18 mouse cellular contexts compared by ENCODE assay signal in the genomic region with DNA sequence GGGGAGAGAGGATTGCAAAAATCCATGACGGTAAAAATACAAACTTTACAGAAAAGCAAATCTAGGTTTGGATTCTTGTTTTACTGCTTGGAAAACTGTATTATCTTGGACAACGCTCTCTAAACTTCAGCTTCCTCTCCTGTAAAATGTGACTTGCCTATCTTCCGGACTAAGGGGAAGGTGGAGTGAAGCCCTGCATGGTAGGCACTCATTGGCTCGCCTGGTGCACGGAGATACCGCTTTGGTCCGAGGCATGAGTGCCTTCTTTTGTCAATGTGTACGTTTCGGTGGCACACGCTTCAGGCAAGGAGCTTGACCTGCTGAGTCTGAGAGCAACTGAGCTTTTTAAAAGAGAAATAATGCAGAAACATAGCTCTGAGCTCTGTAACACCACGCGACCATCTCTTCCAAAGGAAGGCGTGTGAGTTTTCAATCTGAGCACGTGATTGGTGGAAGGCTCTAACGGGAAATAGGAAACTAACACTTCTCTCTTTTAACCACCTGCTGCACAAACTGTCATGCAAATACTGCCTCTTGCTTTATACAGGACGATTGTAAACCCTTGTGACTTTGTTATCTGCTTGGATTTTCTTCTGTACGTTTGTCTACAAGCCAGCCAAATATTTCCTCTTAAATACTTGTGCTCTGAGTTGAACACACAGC. TPM values are rescaled to one million over a fixed set of nuclear protein-coding genes. Genes with fewer than 3 reads are reported as not detected.
A peak's percentile ranks its signal among the peaks of the same experiment; 100 is the strongest.
DNase-seq lines count a peak whose midpoint lies in the region; ATAC-seq and TF ChIP-seq lines count a peak whose summit lies in the region.
"Had no signal": no experiment of that assay in that cellular context is flagged by ENCODE, and none has a peak within 500 bp of the region (broad histone marks: within the 10 kb centered on the region; RNA-seq: fewer than 3 reads in every experiment).

No protein-coding gene starts in this region.

- H3K9ac ChIP-seq in heart, embryonic 12.5 days = no peak overlapping the region
- no peak overlapping the region for H3K9ac ChIP-seq in lung, postnatal 0 days (replicated peaks; ENCODE audit: low read depth)
- H3K9ac ChIP-seq: embryonic facial prominence, embryonic 15.5 days; forebrain, embryonic 12.5 days had no signal

- H3K4me1 ChIP-seq in heart, embryonic 12.5 days (replicated peaks) = peaks cover 8% of the 10 kb centered on the region
- H3K4me1 ChIP-seq in lung, postnatal 0 days (ENCODE audit: insufficient read depth, low read depth, low read length) = no peaks in the 10 kb centered on the region
- no peaks in the 10 kb centered on the region for H3K4me1 ChIP-seq in lung, adult 2 months (ENCODE audit: control insufficient read depth, insufficient read depth, low read length)
- H3K4me1 ChIP-seq: embryonic facial prominence, embryonic 15.5 days; forebrain, embryonic 12.5 days had no signal

- H3K4me3 ChIP-seq in heart, embryonic 12.5 days = no peak overlapping the region
- no peak overlapping the region for H3K4me3 ChIP-seq in lung, postnatal 0 days (ENCODE audit: low read depth, low read length)
- no peak overlapping the region for H3K4me3 ChIP-seq in lung, adult 2 months (replicated peaks; ENCODE audit: extremely low read depth, low read depth, low read length)
- H3K4me3 ChIP-seq: embryonic facial prominence, embryonic 15.5 days; forebrain, embryonic 12.5 days had no signal

- no peak for TF ChIP-seq EP300 in lung, postnatal 0 days (IDR thresholded peaks at IDR 0.05)

- peak overlapping the region; percentile 54 for H3K4me2 ChIP-seq in heart, embryonic 12.5 days
- H3K4me2 ChIP-seq in lung, postnatal 0 days (replicated peaks; ENCODE audit: low read depth, low read length) = 0 out of 2 replicates have a peak overlapping the region, but pooled peaks have one; percentile 8
- H3K4me2 ChIP-seq: embryonic facial prominence, embryonic 15.5 days; forebrain, embryonic 12.5 days; liver, embryonic 11.5 days had no signal

- no peak for DNase-seq in heart, postnatal 4 days
- DNase-seq in lung, postnatal 0 days (ENCODE audit: low spot score) = no peak
- DNase-seq in lung, adult 2 months = no peak
- peak; percentile 14 for DNase-seq in ES-CJ7 (ENCODE audit: low read depth, low spot score)
- no peak for DNase-seq in adrenal gland, postnatal 36 days
- DNase-seq in adrenal gland, postnatal 25 days = no peak
- DNase-seq: cerebellum, adult 11 months; layer of hippocampus, adult 9-11 months; right cerebral cortex, postnatal 14 days had no signal

- 60% methylated on average over 17 of the region's 17 CpGs for WGBS in heart, embryonic 12.5 days
- 53% methylated on average over 17 of the region's 17 CpGs for WGBS in lung, postnatal 0 days
- 50% methylated on average over 17 of the region's 17 CpGs for WGBS in lung, adult 2 months

- TF ChIP-seq POLR2A in lung, adult 2 months (IDR thresholded peaks at IDR 0.05; ENCODE audit: borderline replicate concordance, extremely low read depth, low read depth, low read length) = no peak

- no peak for TF ChIP-seq CTCF in lung, postnatal 0 days (IDR thresholded peaks at IDR 0.05)
- TF ChIP-seq CTCF in lung, adult 2 months (IDR thresholded peaks at IDR 0.05; ENCODE audit: insufficient read depth, low read length) = no peak

- H3K27me3 ChIP-seq in heart, embryonic 12.5 days (replicated peaks) = no peaks in the 10 kb centered on the region
- no peaks in the 10 kb centered on the region for H3K27me3 ChIP-seq in lung, postnatal 0 days (replicated peaks; ENCODE audit: insufficient read depth, low read length)
- H3K27me3 ChIP-seq: embryonic facial prominence, embryonic 15.5 days; forebrain, embryonic 12.5 days had no signal

- H3K36me3 ChIP-seq in heart, embryonic 12.5 days = no peaks in the 10 kb centered on the region
- no peaks in the 10 kb centered on the region for H3K36me3 ChIP-seq in lung, postnatal 0 days (ENCODE audit: insufficient read depth, low read length)
- H3K36me3 ChIP-seq: embryonic facial prominence, embryonic 15.5 days; forebrain, embryonic 12.5 days had no signal

- no peak overlapping the region for H3K27ac ChIP-seq in heart, embryonic 12.5 days (ENCODE audit: poor library complexity, severe bottlenecking)
- H3K27ac ChIP-seq in lung, postnatal 0 days (ENCODE audit: low read length) = no peak overlapping the region
- H3K27ac ChIP-seq: embryonic facial prominence, embryonic 15.5 days; forebrain, embryonic 12.5 days; kidney, postnatal 0 days had no signal

- no peaks in the 10 kb centered on the region for H3K9me3 ChIP-seq in heart, embryonic 12.5 days (replicated peaks)
- no peaks in the 10 kb centered on the region for H3K9me3 ChIP-seq in lung, postnatal 0 days (ENCODE audit: low read length)
- H3K9me3 ChIP-seq: embryonic facial prominence, embryonic 15.5 days; forebrain, embryonic 12.5 days had no signal

- no peak for ATAC-seq in heart, embryonic 12.5 days (ENCODE audit: insufficient number of reproducible peaks, low FRiP score)
- ATAC-seq in lung, postnatal 0 days = no peak
- ATAC-seq in megakaryocyte progenitor cell, adult 5-6 weeks (replicated peaks; ENCODE audit: poor library complexity) = peak; percentile 83
- ATAC-seq: intestine, embryonic 16.5 days had no signal

RNA-seq across cellular contexts. Expression of gene Tctex1d1, which starts 23.0 kb away (rescaled TPM):
- polyA plus RNA-seq in heart, embryonic 12.5 days (2016; fragmentation: Nextera tagmentation; extraction: Ambion mirVana) = not detected in 2 replicates
- not detected for total RNA-seq in heart, postnatal 4 days (2021)
- polyA plus RNA-seq in lung, postnatal 0 days (2015; fragmentation: Nextera tagmentation; extraction: Ambion mirVana) = 0.31 and 0.61 TPM in 2 replicates
- not detected in 2 replicates for polyA plus RNA-seq in lung, adult 2 months (2012; rRNA removed)
- 16.7 and 17.0 TPM in 2 replicates for total RNA-seq in megakaryocyte progenitor cell, adult 5-6 weeks (2015)
- total RNA-seq in megakaryocyte progenitor cell, adult 5-6 weeks (2017) = 10.2 and 15.9 TPM in 2 replicates
- not detected for total RNA-seq in adrenal gland, postnatal 36 days (2021)
- not detected in 2 replicates for total RNA-seq in adrenal gland, postnatal 25 days (2021)
- total RNA-seq: gastrocnemius, adult 18-20 months; MEL had no signal

Comparison
In these comparisons a context has a peak if more than half of its experiments do, and no peak if none do; other contexts are left out.
1. RNA of gene Tctex1d1, which starts 23.0 kb away (total RNA-seq): 10.2 to 17.0 TPM in megakaryocyte progenitor cell, adult 5-6 weeks; not detected in heart, postnatal 4 days, not detected in adrenal gland, postnatal 36 days and not detected in adrenal gland, postnatal 25 days; every median in the first group is over 10 times any median in the second.